Mouse (Mus musculus) duodenum, adult 2 months (tissue): ENCODE measurements around the gene Gm30302. TPM values are rescaled to one million over a fixed set of nuclear protein-coding genes. Genes with fewer than 3 reads are reported as not detected.

Source experiments
- polyA plus RNA-seq: library from polyadenylated mRNA; depleted of rRNA; stranded (reverse); fragments of >200 nt; gene quantifications from 2 replicates; pipeline ENCODE4 v1.2.3, GENCODE M21; 2012; ENCODE audit warnings: low replicate concordance; rRNA removed

Gene Gm30302
- not detected in 2 replicates for polyA plus RNA-seq

GRCm38 (mm10) chr13:49798901-49799300, at the start of gene Gm30302:
Gm30302 (minus strand) TSS chr13:49799001.

Other genes starting within 250 kb of the Gm30302 start
- not detected in 2 replicates for gene Omd, start 216.5 kb downstream of the Gm30302 start, polyA plus RNA-seq
- 0.30 and 0.92 TPM in 2 replicates for gene Ogn, start 191.0 kb downstream of the Gm30302 start, polyA plus RNA-seq
- 0.16 and 0.38 TPM in 2 replicates for gene Cenpp, start 146.2 kb downstream of the Gm30302 start, polyA plus RNA-seq
- gene Nol8, start 145.9 kb downstream of the Gm30302 start, polyA plus RNA-seq: 0.05 and 0.07 TPM in 2 replicates
- gene Iars, start 116.9 kb downstream of the Gm30302 start, polyA plus RNA-seq: 4.0 and 5.6 TPM in 2 replicates